Mouse (Mus musculus) frontal cortex, postnatal 14 days (tissue): ENCODE measurements at regions not wholly inside any gene's neighbourhood (a gene's known extent, or its start where the extent isn't known, plus 50 kb on each side); places are given as distances from the start of the nearest gene placed in this dataset.
"Not testable (repeated sequence)": the region's sequence is repeated elsewhere in the genome, so short reads cannot be mapped to it uniquely, and the experiment has no call there.

Experiments
- DNase-seq, 2 experiments: peaks; one replicate each; pipeline ENCODE4 v3.0.0; 2022; ENCODE audit warnings: low spot score in 2 of 2

DNA sequence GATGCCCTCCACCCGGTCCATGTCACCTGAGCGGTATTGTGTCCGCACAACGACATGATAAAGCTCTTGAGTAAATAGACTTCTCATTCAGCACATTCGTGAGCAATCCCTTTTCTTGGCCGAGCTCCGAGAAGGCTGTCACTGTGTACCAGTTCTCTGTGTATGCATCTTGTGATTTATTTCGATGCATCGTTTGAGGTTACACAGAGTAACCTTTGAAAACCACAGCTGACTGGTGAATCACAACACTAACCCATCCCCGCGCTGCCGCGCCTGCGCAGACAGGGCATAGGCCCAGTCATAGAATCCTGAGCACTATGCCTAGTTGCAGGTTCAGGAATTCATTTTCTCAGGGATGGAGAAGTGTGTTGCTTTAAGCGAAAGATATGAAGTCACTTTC, 201.4 kb downstream of the Med10 start:
- DNase-seq: no peak

DNA sequence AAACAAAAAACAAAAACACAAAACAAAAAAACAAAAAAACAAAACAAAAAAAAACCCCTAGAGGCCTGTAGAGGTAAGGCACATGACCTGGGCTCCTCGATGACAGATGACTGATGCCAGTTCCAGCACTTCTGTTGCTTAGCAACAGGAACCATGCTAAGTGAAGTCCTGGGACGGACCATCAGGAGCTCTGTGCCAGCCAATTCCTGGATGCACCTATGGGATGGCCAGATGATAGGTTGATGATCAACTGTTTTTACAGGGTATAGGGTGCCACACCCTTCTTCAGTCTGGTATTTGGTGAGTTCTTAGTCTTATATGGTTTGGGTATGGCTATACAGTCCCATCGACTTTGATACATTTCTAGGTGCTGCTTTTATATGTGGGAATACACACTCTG, 209.9 kb downstream of the Med10 start:
- DNase-seq: no peak

DNA sequence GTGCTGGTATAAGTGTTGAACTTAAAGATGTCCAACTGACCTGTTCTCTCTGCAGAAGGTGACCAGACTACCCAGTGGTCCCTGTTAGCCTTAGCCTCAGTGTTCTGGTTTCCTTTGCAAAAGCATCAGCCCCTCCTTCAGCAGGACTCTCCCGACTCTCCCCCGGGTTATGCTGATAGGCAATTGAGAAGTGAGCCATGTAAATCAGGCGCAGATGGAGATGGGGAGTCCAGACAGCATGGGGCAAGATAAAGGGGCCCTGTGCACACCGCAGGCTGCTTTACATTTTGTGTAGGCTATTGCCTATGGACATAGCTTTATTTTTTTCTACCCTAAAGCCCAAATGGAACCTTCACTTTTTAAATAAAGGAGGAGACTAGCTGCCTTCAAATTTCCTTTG, 213.0 kb downstream of the Med10 start:
- no peak for DNase-seq

DNA sequence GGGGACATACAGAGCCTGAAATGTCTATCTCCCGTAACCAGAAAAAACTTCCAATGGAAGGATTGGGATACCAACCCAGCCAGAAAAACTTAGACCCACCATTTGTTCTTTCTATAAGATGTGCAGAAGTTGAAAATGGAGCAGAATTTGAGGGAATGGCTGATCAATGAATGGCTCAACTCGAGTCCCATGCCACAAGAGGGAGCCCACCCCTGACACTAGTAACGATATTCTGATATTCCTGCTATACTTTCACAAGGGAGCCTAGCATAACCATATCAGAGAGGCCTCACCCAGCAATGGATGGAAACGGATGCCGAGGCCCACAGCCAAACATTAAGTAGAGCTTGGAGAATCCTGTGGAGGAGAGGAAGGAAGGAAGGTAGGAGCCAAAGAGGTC, 215.3 kb downstream of the Med10 start:
- DNase-seq: no peak

DNA sequence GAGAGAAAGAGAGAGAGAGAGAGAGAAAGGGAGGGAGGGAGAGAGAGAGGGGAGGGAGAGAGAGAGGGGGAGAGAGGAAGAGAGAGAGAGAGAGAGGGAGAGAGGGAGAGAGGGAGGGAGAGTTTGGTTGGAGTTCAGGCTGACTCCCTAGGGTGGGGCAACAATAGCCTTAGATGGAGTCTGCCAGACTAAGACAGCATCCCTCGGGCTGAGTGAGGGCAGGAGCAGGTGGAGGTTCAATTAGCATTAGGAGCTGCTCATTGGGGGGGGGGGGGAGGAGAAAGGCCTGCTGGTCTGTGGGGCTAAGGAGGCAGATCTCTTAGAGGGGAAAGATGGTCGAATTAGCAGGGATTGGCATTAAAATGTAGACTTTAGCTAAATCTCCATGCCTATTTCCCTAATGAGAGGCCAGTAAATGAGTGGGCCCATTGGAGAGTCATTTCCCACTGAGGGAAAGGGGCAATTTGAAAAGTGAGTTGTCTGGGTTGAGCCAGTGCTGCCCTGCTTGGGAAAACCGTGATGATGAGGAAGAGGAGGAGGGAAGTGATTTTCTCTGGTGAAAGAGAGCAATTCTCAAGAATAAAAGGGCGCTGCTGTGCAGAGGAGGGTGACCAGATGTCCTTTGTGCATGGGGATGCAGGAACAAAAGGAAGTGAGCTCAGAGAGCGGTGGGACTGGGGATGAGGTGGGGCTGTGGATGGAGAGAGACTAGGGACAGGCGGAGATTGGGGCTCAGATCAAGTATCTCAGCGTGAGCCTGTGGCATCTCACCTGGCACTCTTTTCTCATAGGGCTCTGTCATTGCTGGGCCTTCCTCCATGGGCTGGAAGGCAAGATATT, 218.0 kb downstream of the Med10 start:
- DNase-seq: no peak

DNA sequence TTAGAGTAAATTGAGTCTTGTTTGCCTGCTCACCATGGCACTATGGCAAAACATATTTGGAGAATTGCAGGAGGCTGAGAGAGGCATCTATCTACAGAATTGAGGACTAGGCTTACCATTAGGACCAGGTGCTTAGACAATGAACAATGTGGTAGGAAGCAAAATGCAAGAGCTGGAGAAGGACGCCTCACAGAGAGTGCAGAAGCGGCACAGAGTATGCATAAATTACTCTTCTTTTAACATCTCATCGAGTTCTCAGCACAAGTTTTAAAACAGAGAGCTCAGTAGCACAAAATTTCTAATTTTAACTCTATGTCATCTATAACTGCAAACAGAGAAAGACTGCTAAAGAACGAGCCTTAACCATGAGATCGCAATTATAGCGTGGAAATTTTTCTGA, 231.1 kb downstream of the Med10 start:
- DNase-seq: no peak

DNA sequence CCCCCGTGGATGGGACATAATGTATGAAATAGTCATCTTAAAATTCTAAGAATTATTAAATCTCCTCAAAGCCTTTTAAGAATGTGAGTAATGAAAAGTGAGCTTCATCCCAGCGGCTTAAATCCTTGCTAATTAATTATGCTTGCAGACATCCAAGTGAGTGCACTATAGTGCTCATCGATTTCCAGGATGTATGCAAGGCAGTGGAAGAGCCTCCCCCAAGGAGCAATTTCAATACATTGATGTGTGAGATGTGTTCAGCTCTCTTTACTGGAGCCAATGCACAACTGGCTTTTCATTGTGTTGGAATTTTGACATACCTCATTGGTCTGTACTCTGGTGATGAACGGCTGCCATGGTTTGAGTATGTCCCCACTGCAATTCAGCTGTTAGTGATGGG, 231.6 kb downstream of the Med10 start:
- no peak for DNase-seq

DNA sequence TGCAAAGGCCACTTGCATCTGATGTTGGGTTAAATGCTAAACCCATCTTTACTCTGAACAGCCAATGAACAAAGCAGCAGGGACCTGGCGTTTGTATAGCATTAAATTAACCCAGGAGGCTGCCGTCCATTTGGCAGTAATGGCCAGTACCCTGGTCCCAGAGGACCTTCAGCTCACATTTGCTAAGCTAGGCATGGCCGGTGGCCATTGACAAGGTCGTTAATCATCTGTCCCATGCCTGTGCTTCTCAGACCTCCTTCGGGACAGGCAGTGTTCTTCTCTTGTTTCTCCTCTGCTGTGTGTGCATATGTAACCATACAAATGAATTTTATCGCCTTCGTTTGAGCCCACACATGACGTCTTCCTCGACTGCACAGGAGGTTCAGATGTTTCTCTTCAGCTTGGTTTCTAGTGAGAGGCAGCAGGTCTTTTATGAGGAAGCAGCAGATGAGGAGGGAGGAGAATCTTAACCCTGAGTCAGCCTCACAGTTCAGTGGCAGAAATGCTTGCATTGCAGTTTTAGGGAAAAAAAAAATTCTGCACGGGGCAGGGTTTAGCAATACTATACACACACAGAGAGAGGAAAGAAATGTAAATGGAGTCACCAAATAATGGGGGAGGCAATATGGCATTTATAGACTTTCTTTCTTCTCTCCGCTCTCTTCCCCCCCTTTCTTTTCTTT, 235.9 kb downstream of the Med10 start:
- DNase-seq: no peak

DNA sequence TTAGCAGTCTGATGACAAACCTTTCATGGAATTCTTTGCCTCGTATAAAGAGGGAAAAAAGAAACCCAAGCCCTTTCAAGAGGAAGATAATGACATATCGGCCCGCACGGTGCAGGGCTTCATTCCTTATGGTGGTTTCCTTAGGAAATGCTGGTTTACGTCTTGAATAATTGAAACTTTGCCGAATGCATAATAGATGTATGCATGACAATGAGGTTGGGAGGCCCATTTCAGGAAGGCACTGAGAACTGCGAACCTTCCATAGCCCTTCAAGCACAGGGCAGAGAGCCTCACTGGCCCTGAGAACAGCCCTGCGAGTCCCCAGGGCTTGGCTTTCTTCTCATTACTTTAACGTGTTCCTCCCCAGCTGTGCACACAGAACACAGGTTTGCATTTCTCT, 255.7 kb downstream of the Med10 start:
- DNase-seq: no peak

DNA sequence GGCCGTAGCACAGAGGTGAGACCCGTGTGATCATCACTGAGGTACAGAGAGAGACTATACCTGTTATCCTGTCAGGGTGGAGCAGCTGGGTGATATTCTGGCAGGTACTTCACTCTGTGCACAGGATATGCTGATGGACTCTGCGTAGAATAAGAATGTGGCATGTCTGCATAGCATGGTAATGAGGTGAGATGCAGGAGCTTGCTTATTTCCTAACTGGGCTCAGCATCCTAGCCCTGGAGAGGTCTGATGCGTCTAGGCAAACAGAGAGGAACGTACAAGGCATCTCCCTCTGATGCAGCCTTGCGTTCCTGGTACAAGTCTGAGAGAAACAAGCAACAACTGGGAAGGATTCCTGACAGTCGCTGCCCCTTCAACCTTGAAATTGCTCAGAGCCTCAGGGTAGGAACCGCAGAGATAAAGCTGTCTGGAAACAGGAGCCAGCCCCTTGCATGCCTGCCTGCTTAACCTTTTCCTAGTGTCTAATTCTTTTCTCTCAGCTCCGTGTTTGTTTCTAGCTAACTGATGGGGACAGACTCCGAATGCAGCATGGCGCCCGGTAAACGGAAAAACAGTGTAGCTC, 259.3 kb downstream of the Med10 start:
- DNase-seq: no peak

DNA sequence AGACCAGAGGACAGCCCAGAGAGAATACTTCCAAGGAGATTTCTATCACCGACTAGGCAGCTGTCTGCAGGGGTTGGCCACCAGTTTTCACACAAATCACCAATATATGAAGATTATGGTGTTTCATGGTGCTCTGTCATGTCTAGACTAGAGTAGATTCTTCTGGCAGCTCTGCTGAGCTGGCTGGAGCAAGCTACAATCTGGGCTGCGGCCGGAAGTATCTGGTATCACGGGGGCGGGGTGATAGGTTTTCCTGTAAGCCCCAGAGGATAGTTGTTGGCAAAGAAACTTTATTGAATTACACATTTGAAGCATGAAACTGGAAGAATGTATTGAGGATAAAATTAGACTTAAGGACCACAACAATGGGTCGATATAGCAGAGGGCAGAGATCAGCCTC, 271.5 kb downstream of the Med10 start:
- no peak for DNase-seq

DNA sequence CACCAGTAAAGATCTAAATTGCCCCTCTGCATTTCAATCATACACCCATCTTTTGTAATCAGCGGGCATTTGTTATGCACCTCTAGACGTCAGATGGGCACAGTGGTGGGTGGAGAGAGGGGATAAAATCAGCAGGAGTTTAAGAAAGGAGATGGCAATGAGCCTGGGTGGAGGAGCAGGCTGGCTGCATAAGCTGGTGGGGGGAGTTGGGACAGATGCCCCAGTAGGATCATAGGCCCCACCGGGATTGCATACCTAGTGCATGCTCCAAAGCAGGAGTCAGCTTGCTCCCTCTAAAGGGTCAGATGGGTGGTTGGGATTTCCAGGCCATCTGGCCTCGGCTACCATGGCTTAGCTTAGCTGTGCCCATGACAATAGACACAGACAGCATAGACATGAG, 273.2 kb downstream of the Med10 start:
- DNase-seq: no peak

DNA sequence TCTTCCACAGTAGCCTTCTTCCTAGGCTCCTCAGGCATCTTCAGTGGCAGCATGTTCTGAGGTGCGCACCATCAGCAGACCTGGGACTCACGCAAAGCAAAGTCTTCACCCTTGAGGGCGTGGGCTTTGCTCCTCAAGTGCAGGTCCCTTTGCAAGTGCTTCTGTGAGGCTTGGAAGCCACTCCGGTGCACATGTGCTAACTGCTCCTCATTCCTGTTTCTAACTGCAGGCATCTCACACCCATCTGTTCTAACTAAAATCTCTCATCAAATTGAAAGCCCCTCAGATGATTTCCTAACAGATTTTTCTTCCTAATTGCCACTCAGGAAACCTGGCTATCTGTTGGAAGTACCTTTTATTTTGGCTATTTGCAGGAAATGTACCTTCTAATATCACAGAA, 278.9 kb downstream of the Med10 start:
- DNase-seq: no peak

DNA sequence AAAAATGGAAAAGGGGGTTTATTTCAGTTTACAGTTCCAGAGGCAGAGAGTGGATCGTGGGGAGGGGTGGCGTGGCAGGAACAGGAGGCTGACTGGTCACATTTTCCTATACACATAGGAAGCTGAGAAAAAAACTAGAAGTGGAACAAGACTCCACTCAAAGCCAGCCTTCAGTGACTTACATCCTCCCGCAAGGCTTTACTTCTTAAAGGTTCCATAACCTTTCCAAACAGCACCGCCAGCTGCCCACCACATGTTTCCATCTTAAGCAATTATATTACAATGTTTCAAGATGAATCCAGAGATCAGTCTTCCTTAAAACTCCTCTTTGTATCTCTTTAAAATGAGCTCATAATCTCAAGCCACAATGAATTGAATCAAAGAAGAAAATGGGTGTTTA, 290.7 kb downstream of the Med10 start:
- DNase-seq: no peak

DNA sequence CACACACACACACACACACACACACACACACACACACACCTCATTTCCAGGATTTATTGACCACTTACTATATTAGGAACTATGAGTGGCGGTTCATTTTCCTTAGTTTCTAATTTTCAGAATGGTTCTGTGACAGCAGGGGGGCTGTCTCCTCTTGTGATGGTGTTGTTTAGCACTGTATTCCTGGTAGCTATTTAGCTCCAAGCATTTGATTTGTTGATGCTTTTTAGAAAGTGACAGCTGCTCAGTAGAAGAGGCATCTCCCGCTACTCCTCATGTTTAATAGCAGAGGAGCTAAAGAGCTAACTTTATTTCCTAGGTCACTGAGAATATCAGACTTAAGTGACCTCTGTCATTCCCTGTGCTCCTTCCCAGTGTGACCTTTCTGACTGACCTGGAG, 291.8 kb downstream of the Med10 start:
- DNase-seq: no peak

DNA sequence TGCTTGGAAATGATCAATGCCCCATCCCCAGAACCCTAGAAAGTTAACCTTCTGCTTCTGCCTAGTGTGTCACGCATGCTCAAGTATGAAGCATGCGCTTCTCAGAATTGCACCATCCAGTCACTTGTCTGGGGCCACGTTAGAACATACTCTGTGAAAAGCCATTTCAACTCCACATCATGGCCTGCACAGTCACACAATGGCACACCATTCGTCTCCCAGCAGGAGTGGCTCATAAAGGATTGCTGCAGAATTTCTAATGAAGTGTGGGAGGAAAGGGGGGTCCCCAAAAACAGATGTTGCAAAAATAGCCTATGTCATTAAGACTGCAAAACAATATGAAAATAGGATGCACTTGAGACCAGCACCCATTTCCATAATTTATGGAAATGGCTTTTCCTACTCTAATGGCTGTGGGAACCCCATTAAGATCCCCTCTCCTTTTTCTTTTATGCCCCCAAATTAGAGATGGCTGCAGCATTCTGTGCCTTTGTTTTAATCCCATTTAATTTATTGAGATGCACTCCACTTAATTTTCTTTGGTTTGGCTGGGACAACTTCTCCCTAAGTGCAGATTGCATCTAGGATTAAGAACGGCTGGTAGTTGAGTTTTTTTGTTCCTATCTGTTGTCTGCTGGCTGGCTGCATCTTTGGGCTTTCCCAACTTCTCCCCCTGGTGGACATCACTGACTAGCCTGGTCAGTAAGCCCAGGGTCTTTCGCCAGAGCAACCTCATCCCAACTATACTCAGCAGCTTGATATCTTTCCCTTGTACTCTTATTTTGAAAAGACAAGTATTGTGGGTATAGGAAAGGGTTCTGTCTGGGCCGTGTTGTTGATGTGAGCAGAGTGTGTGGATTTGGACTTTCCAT, 294.5 kb downstream of the Med10 start:
- no peak for DNase-seq

DNA sequence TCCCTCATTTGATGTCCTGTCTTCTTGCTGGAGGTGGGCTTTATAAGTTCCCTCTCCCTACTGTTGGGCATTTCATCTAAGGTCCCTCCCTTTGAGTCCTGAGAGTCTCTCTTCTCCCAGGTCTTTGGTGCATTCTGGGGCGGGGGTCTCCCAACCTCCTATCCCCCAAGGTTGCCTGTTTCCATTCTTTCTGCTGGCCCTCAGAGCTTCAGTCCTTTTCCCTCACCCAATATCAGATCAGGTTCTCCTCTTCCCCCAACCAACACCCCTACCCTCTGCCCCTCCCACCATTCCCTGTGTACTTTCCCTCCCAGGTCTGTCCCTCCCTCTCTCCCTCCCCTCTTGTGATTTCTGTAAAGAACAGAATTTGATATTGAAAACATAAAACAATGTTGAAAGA, 297.9 kb downstream of the Med10 start:
- DNase-seq: not testable (repeated sequence)

DNA sequence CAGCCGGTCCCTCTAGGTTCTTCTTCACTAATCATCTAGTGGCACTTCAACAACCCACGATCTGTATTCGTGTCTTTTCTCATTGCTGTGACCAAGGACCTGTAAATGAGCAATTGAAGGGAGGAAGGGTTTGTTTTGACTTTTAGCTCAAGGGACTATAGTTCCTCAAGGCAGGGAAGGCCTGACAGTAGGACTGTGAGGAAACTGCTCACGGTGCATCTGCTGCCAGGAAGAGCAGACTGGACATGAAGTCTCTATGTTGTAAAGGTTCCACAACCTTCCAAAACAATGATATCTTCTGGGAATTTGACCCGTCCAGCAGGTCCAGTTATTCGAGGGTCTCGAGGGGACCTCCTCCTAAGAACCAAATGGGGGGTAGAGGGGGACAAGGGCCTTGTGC, 300.8 kb downstream of the Med10 start:
- DNase-seq: no peak

DNA sequence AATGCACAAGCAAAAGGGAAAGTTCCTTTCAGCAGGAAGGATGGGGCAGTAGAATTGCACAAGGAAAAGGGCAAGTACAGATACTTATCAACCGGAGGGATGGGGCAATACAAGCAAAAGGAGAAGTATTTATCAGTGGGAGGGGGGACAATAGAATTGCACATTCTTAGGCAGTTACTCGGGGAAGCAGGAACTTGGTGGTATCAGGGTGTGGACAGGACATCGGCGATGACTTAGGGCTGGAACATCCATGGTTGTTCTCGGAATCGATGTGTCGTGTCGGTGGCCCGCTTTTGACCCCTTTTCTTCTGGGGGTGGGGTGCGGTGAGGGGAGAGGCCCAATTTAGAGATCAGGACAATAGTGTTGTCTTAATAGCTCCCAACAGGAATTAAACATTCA, 301.3 kb downstream of the Med10 start:
- DNase-seq: not testable (repeated sequence)

DNA sequence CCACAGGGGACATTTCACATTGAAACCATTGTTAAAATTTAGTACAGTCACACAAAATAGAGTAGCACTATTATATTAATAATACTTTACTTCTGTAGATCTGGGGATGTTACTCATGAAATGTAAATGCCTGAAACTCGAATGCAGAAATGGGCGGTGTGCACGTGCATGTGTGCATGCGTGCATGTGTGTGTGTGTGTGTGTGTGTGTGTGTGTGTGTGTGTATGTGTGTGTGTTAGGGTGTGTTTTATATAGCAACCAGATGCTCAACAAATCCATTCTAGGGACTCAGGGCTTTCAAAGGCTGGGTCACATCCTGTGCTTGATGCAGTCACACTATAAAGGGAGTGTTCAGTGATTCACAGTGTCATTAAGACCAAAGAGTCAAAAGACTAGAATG, 301.7 kb downstream of the Med10 start:
- DNase-seq: no peak

DNA sequence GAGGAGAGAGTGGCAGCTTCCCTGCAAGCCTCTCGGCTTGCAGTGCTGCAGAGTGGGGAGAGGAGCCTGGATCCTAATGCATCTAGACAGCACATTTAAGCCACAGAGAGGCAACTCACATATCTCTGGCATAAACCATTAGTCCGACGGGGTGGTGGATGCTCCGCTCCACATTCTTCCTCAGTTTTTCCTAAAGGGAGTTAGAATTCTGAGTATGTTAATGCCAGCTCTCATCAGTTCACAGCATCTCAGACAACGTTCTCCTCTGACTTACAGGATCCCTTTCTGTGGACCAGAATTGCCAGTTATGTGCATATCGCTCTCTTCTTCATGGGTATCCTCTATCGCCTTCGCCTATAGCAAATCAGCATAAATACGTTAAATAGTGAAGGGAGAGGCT, 313.4 kb downstream of the Med10 start:
- no peak for DNase-seq

DNA sequence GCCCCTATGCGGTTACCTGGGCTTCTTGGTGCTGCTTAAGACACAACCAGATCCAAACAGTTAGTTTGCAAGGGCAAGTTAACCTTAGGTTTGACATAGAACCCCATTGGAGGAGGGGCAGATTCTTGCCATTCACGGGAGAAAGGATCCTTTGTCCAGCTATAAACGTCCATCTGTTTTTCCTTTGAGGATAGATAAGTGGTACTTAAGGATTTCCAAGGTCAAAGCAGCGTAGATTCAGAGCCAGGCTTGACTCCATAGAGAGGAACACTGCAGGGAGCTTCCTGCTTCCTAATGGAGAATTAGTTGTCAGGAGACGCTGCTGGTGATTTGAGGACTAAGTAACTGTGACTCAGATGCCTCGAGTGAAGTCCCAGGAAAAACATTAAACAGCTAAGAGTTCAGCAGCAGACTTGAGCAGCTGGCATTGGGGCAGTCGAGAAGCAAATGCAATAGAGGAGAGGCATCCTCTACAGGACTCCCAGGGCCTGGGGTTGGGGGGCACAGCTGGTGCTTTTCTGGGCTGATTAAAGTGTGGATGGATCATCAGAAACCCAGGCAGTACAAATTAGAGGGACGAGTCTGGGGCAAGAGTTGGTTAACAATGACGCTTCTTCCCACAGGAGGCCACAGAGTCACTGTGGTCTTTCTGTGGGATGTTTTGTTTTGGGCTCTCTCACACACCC, 322.8 kb downstream of the Med10 start:
- DNase-seq: no peak
